Mouse (Mus musculus): ENCODE data around the gene Golim4.

GRCm38 (mm10) chr3:75835286-75835967 is 121.3 kb downstream of the Golim4 start:
- no peak for TF ChIP-seq CTCF (IDR thresholded peaks at IDR 0.05; ENCODE audit: extremely low read depth, insufficient read depth, insufficient read length, insufficient replicate concordance)
- TF ChIP-seq POLR2A (IDR thresholded peaks at IDR 0.05; ENCODE audit: low read depth, low read length): no peak
